Mouse (Mus musculus) thymus, adult 18-20 months (tissue): ENCODE measurements around the gene Top2a.
A peak's percentile ranks its signal among the peaks of the same experiment; 100 is the strongest.

Source experiments
- DNase-seq, 2 experiments: peaks; one replicate each; pipeline ENCODE4 v3.0.0; 2022; ENCODE audit warnings: mixed read lengths in 2 of 2

Gene Top2a

GRCm38 (mm10) chr11:99023500-99024467 is at the start of gene Top2a:
TSS of gene Top2a (minus strand) at chr11:99024189.
- DNase-seq, result peak; percentile 76 to 92

GRCm38 (mm10) chr11:99073781-99074180 is 49.8 kb upstream of the Top2a start:
- no peak for DNase-seq

- DNase-seq, result no peak
Observed at GRCm38 (mm10) chr11:99071866-99072265, 47.9 kb upstream of the Top2a start.

- no peak for DNase-seq
Observed at GRCm38 (mm10) chr11:99068455-99068854, 44.5 kb upstream of the Top2a start.

GRCm38 (mm10) chr11:99067591-99067990 is 43.6 kb upstream of the Top2a start:
- DNase-seq, result no peak

GRCm38 (mm10) chr11:99065979-99066378 is 42.0 kb upstream of the Top2a start:
- peak; percentile 14 to 44 for DNase-seq

- DNase-seq, result no peak
Observed at GRCm38 (mm10) chr11:99065353-99065752, 41.4 kb upstream of the Top2a start.

GRCm38 (mm10) chr11:99063406-99064131 is 39.6 kb upstream of the Top2a start:
- no peak for DNase-seq

- DNase-seq, result no peak
Observed at GRCm38 (mm10) chr11:99062661-99063060, 38.7 kb upstream of the Top2a start.

GRCm38 (mm10) chr11:99060435-99060834 is 36.4 kb upstream of the Top2a start:
- DNase-seq, result no peak

GRCm38 (mm10) chr11:99055571-99056452 is 31.8 kb upstream of the Top2a start:
- DNase-seq, result no peak

GRCm38 (mm10) chr11:99055143-99055542 is 31.2 kb upstream of the Top2a start:
- DNase-seq, result no peak

- DNase-seq, result no peak
Observed at GRCm38 (mm10) chr11:99047643-99048042, 23.7 kb upstream of the Top2a start.

GRCm38 (mm10) chr11:99047120-99047519 is 23.1 kb upstream of the Top2a start:
- no peak for DNase-seq

GRCm38 (mm10) chr11:99045159-99045889 is 21.3 kb upstream of the Top2a start:
- no peak for DNase-seq

GRCm38 (mm10) chr11:99044306-99044705 is 20.3 kb upstream of the Top2a start:
- DNase-seq, result no peak

- no peak for DNase-seq
Observed at GRCm38 (mm10) chr11:99043632-99044031, 19.6 kb upstream of the Top2a start.

- no peak for DNase-seq
Observed at GRCm38 (mm10) chr11:99042834-99043431, 18.9 kb upstream of the Top2a start.

GRCm38 (mm10) chr11:99041841-99042780 is 18.1 kb upstream of the Top2a start:
- DNase-seq, result no peak

GRCm38 (mm10) chr11:99041051-99041729 is 17.2 kb upstream of the Top2a start, which contains the start of gene Igfbp4:
TSS of gene Igfbp4 (plus strand) at chr11:99041244.
- no peak for DNase-seq
